Mouse (Mus musculus) kidney, embryonic 14.5 days (tissue): ENCODE data around the gene Maml3. TPM values are rescaled to one million over a fixed set of nuclear protein-coding genes. Genes with fewer than 3 reads are reported as not detected.

ENCODE experiments used
- ATAC-seq: fragments of 200-750 bp; cut with Nextera tagmentation; 2 replicates; pipeline ENCODE4 v1.8.0; 2017; ENCODE audit warnings: moderate number of reproducible peaks, mild to moderate bottlenecking, moderate TSS enrichment, moderate library complexity; ENCODE audit not compliant: low FRiP score, low TSS enrichment
- H3K27ac ChIP-seq: fragments of 300-500 bp; sonication (generic); 2 replicates; pipeline ENCODE4 v1.5.1; 2014; ENCODE audit warnings: low read depth, mild to moderate bottlenecking, low read length, moderate library complexity, mixed read lengths
- H3K27me3 ChIP-seq: fragments of 300-500 bp; sonication (generic); 2 replicates; pipeline ENCODE4 v1.6.1; 2014; ENCODE audit warnings: mild to moderate bottlenecking, low read length; ENCODE audit not compliant: control insufficient read depth, insufficient read depth
- H3K36me3 ChIP-seq: fragments of 300-500 bp; sonication (generic); 2 replicates; pipeline ENCODE4 v1.6.1; 2014; ENCODE audit warnings: low read length, mixed read lengths; ENCODE audit not compliant: control insufficient read depth, insufficient read depth
- H3K4me1 ChIP-seq: fragments of 300-500 bp; sonication (generic); 2 replicates; pipeline ENCODE4 v1.6.1; 2014; ENCODE audit warnings: low read length, mixed read lengths; ENCODE audit not compliant: control insufficient read depth, insufficient read depth
- H3K4me2 ChIP-seq: fragments of 300-500 bp; sonication (generic); replicated peaks from 2 replicates; pipeline ENCODE4 v1.6.1; 2014; ENCODE audit warnings: low read depth, mild to moderate bottlenecking, low read length
- H3K4me3 ChIP-seq: fragments of 300-500 bp; sonication (generic); 2 replicates; pipeline ENCODE4 v1.5.1; 2014; ENCODE audit warnings: mild to moderate bottlenecking, low read length
- H3K9ac ChIP-seq: fragments of 300-500 bp; sonication (generic); 2 replicates; pipeline ENCODE4 v1.6.1; 2014; ENCODE audit warnings: low read depth, mild to moderate bottlenecking, low read length, moderate library complexity
- H3K9me3 ChIP-seq: fragments of 300-500 bp; sonication (generic); 2 replicates; pipeline ENCODE4 v1.6.1; 2016; ENCODE audit warnings: low read length; ENCODE audit not compliant: control insufficient read depth
- WGBS: fragments of 180-500 bp; shearing (Covaris S2); extraction: QIAGEN DNeasy Blood & Tissue Kit; methylation state at CpG from one replicate; pipeline ENCODE4 v1.1.7; 2014; 5-methylcytosine and 5-hydroxymethylcytosine counted together
- polyA plus RNA-seq: library from polyadenylated mRNA; unstranded; fragments of >200 nt; fragmentation: Nextera tagmentation; extraction: Ambion mirVana; gene quantifications from 2 replicates; pipeline ENCODE4 v1.2.1, GENCODE M21; 2014

The Maml3 gene
- polyA plus RNA-seq, 1 experiment from 2014 or later: 9.4 TPM

DNA sequence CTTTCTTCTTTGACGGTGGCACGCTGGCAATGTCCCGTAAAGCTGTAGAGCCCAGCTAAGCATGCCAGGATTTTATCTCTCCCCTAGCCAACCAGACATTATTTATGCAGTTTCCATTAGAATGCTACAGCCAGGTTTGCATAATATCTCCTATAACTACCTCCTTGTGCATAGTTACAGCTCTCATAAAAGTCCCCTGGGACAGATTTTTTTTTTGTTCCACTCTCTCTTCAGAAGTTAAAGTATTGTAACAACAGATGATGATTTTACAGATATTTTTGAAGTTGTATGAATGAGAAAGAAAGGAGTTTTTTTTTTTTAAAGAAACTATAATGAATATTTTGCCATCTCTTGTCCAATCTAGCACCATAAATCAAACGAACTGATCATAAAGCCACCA, 232.1 kb downstream of the Maml3 start:
- WGBS: 27% methylated on average over 4 of the region's 4 CpGs
- H3K9me3 ChIP-seq: no peaks in the 10 kb centered on the region
- H3K9ac ChIP-seq: no peak overlapping the region
- no peaks in the 10 kb centered on the region for H3K27me3 ChIP-seq
- no peak overlapping the region for H3K4me3 ChIP-seq
- peaks cover 28% of the 10 kb centered on the region for H3K4me1 ChIP-seq
- H3K36me3 ChIP-seq: no peaks in the 10 kb centered on the region
- ATAC-seq: no peak
- no peak overlapping the region for H3K27ac ChIP-seq
- H3K4me2 ChIP-seq: no peak overlapping the region

DNA sequence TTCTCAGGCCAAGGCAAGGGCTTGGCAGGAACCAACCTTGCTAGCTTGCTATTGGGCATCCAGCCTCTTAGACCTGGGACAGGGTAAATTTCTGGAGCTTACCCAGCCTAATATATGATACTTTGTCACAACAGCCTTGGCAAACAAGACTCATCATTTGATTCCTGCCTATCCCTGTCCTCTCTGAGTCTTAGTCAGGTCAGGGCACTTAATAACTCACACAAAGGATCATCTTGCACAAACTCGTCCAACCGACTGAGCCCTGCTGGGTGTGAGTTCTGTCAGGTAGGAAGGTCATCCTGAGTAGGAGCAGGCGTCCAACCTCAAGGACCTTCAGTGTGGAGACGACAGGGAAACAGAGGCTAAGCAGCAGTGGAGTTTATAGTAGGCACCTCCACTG, 233.5 kb downstream of the Maml3 start:
- H3K9me3 ChIP-seq: no peaks in the 10 kb centered on the region
- H3K27me3 ChIP-seq: no peaks in the 10 kb centered on the region
- no peak overlapping the region for H3K4me3 ChIP-seq
- peaks cover 28% of the 10 kb centered on the region for H3K4me1 ChIP-seq
- no peak for ATAC-seq
- 42% methylated on average over 4 of the region's 4 CpGs for WGBS
- H3K27ac ChIP-seq: no peak overlapping the region
- no peak overlapping the region for H3K4me2 ChIP-seq
- no peaks in the 10 kb centered on the region for H3K36me3 ChIP-seq
- no peak overlapping the region for H3K9ac ChIP-seq

DNA sequence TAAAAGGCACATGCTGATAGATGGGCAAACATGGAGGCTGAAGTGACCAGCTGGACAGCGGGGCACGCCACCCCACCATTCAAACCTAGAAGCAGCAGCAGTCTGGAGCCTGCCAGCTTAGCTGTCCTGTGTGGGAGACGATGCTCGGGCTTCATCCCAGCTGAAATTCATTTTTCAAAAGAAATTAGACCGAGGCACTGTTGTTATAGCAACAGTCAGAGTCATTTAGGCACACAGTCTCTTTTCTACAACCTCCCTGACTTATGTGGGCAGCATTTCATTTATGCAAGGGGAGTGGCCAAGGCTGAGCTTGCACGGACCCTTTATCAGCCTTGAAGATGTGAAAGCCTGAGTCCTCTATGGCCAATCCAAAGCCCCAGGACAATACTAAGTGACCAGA, 234.9 kb downstream of the Maml3 start:
- no peaks in the 10 kb centered on the region for H3K9me3 ChIP-seq
- H3K9ac ChIP-seq: no peak overlapping the region
- H3K4me1 ChIP-seq: peaks cover 28% of the 10 kb centered on the region
- no peaks in the 10 kb centered on the region for H3K36me3 ChIP-seq
- no peak overlapping the region for H3K27ac ChIP-seq
- ATAC-seq: no peak
- H3K4me2 ChIP-seq: no peak overlapping the region
- no peak overlapping the region for H3K4me3 ChIP-seq
- 79% methylated on average over 6 of the region's 6 CpGs for WGBS
- H3K27me3 ChIP-seq: no peaks in the 10 kb centered on the region

DNA sequence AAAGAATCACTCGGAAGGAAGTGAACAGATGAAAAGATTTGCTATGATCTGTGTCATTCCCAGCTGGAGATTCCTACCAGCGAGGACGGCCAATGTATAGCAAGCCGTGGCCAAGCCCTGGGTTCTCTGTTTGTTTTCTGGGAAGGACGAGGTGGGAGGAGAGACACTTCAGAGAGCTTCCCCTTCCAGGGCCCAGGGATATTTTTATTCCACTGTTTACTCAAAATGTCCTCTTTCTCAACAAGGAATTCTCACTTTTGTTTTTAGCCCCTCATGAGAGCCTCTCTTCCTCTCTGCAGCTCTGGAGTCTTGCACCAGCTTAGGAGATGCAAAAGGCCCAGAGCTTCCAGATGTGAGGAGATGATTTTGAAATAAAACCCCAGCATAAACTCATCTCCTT, 236.0 kb downstream of the Maml3 start:
- Histone ChIP-seq H3K9me3 (no peaks in the 10 kb centered on the region), H3K4me1 (peaks cover 28% of the 10 kb centered on the region), H3K36me3 (no peaks in the 10 kb centered on the region), H3K27ac (no peak overlapping the region; the same call in 1 of the 2 replicates), H3K4me3 (no peak overlapping the region), H3K4me2 (0 out of 2 replicates have a peak overlapping the region, but pooled peaks have one; percentile 2), H3K27me3 (no peaks in the 10 kb centered on the region), H3K9ac (no peak overlapping the region)
- WGBS: 15% methylated on average over 5 of the region's 5 CpGs
- no peak for ATAC-seq

DNA sequence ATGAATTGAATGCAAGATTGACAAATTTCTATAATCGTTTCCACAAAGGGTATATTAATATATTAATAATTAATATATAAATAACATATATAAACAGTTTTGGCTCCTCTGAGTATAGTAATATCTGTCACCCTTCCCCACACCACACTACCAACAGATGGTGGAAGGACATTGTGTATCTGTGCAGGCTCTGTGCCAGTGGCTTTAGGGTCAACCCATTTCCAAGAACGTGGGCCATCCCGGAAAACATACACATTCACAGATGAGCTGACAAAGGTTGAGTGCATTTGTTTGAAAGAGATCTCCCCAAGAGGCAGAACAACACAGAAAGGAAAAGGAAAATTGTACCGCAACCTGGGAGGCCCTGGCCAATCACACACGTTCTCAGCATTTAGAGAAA, 238.4 kb downstream of the Maml3 start:
- Histone ChIP-seq H3K4me2 (no peak overlapping the region), H3K9me3 (no peaks in the 10 kb centered on the region), H3K9ac (no peak overlapping the region), H3K4me1 (peaks cover 18% of the 10 kb centered on the region), H3K36me3 (no peaks in the 10 kb centered on the region), H3K27ac (no peak overlapping the region), H3K4me3 (no peak overlapping the region), H3K27me3 (no peaks in the 10 kb centered on the region)
- no peak for ATAC-seq
- WGBS: 95% methylated on average over 5 of the region's 5 CpGs

DNA sequence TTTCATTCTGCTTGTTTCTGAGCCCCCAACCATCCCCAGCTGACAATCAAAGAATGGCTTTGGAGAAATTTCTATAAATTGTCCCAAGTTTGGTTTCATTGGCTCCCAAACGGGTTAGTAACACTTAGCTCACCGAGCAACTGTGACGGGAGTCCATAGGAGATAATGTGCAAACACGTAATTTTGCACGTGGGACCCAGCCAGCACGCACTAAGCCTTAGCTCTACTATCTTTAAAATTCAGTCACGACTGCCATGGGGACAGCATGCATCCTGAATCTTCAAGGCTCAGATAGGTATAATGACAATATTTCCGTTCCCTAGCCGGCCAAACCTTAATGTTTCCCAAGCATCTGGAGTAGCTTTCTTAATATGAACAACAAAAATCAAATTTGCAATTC, 243.2 kb downstream of the Maml3 start:
- no peak overlapping the region for H3K4me3 ChIP-seq
- no peak overlapping the region for H3K4me2 ChIP-seq
- H3K27me3 ChIP-seq: no peaks in the 10 kb centered on the region
- no peak overlapping the region for H3K27ac ChIP-seq
- H3K4me1 ChIP-seq: peaks cover 8% of the 10 kb centered on the region; the same call in 1 of the 2 replicates
- 95% methylated on average over 9 of the region's 9 CpGs for WGBS
- H3K36me3 ChIP-seq: no peaks in the 10 kb centered on the region
- ATAC-seq: no peak
- H3K9ac ChIP-seq: no peak overlapping the region
- H3K9me3 ChIP-seq: no peaks in the 10 kb centered on the region

DNA sequence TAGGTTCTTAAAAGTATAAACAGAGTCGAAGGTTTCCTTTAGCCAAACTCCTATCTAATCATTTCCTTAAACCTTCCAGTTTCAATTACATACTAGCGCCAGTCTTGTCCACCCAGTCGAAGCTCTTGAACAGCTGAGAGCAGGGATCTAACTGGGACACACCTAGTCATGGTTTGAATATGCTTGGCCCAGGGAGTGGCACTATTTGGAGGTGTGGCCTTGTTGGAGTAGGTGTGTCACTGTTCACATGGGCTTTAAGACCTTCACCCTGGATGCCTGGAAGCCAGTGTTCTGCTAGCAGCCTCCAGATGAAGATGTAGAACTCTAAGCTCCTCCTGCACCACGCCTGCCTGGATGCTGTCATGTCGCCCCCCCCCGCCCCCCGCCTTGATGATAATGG, 244.4 kb downstream of the Maml3 start:
- Histone ChIP-seq H3K4me3 (no peak overlapping the region), H3K4me2 (no peak overlapping the region), H3K4me1 (peaks cover 8% of the 10 kb centered on the region; the same call in 1 of the 2 replicates), H3K9me3 (no peaks in the 10 kb centered on the region), H3K27ac (no peak overlapping the region), H3K9ac (no peak overlapping the region), H3K36me3 (peaks cover 4% of the 10 kb centered on the region; the same call in 1 of the 2 replicates), H3K27me3 (no peaks in the 10 kb centered on the region)
- 88% methylated on average over 7 of the region's 7 CpGs for WGBS
- no peak for ATAC-seq

DNA sequence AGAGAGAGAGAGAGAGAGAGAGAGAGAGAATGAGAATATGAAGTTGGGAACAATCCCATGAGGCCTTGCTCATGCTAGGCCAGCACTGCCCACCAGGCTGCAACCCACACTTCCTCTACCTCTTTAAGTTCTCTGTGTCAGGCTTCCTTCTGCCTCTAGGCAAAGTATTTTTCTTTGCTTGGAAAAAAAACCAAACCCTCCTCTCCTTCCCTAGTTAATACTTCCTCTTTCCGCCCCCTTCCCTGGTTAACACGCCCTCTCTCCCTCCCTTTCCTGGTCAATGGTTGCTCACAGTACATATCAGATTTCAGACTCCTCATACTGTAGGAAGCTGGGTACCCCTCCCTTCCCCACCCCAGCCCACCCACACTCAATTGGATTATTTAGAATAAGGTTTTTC, 245.7 kb downstream of the Maml3 start:
- Histone ChIP-seq H3K27ac (no peak overlapping the region; the same call in 1 of the 2 replicates), H3K9me3 (no peaks in the 10 kb centered on the region), H3K4me2 (no peak overlapping the region), H3K4me3 (no peak overlapping the region), H3K27me3 (no peaks in the 10 kb centered on the region), H3K36me3 (peaks cover 4% of the 10 kb centered on the region; the same call in 1 of the 2 replicates), H3K4me1 (peaks cover 8% of the 10 kb centered on the region; the same call in 1 of the 2 replicates), H3K9ac (no peak overlapping the region)
- peak; percentile 70 for ATAC-seq
- WGBS: 6% methylated on average over 2 of the region's 2 CpGs

DNA sequence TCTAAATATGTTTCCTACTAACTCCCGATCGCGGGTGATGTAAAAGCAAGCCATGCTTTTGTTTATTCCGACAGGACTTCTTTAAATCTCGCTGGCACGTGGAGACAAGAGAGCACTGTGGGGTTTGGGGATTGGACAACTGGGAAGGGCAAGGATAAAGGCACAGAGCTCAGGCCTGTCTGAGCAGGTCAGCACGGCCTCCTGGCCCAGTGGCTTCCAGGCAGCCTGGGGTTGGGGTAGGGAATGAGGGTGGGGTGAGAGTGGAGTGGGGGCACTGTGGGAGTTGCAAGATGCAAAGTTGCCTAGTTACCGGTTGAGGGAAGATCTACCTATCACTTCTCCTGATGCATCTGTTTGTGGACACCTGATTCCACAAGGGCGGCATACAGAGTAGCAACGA, 250.7 kb downstream of the Maml3 start:
- Histone ChIP-seq H3K27ac (no peak overlapping the region), H3K4me1 (peaks cover 3% of the 10 kb centered on the region; the same call in 1 of the 2 replicates), H3K4me2 (no peak overlapping the region), H3K9me3 (no peaks in the 10 kb centered on the region), H3K4me3 (no peak overlapping the region), H3K36me3 (peaks cover 4% of the 10 kb centered on the region; the same call in 1 of the 2 replicates), H3K9ac (no peak overlapping the region), H3K27me3 (no peaks in the 10 kb centered on the region)
- ATAC-seq: 0 out of 2 replicates have a peak, but pooled peaks have one; percentile 52
- WGBS: 86% methylated on average over 10 of the region's 10 CpGs
